Mouse (Mus musculus): ENCODE data around the gene Gnaz.

GRCm38 (mm10) chr10:75060843-75061235 lies 93.9 kb downstream of the Gnaz start:
- no peak for TF ChIP-seq CTCF (IDR thresholded peaks at IDR 0.05; ENCODE audit: low read depth)
- no peak for TF ChIP-seq EP300 (IDR thresholded peaks at IDR 0.05; ENCODE audit: low read depth)

All from liver, embryonic 14.5 days (tissue).